Mouse (Mus musculus) midbrain, embryonic 15.5 days (tissue): ENCODE measurements around the gene E4f1. TPM values are rescaled to one million over a fixed set of nuclear protein-coding genes. Genes with fewer than 3 reads are reported as not detected.

Source experiments
- ATAC-seq: fragments of 200-750 bp; cut with Nextera tagmentation; replicated peaks from 2 replicates; pipeline ENCODE4 v1.8.0; 2017; ENCODE audit warnings: moderate TSS enrichment
- H3K27ac ChIP-seq: fragments of 300-500 bp; sonication (generic); 2 replicates; pipeline ENCODE4 v1.5.1; 2015; ENCODE audit warnings: mild to moderate bottlenecking, inconsistent platforms
- H3K27me3 ChIP-seq: fragments of 300-500 bp; sonication (generic); replicated peaks from 2 replicates; pipeline ENCODE4 v1.6.1; 2015; ENCODE audit warnings: inconsistent platforms
- H3K36me3 ChIP-seq: fragments of 300-500 bp; sonication (generic); replicated peaks from 2 replicates; pipeline ENCODE4 v1.6.1; 2015; ENCODE audit warnings: inconsistent platforms
- H3K4me1 ChIP-seq: fragments of 300-500 bp; sonication (generic); 2 replicates; pipeline ENCODE4 v1.6.1; 2015; ENCODE audit warnings: inconsistent platforms
- H3K4me2 ChIP-seq: fragments of 300-500 bp; sonication (generic); 2 replicates; pipeline ENCODE4 v1.6.1; 2015; ENCODE audit warnings: inconsistent platforms, mild to moderate bottlenecking, moderate library complexity
- H3K4me3 ChIP-seq: fragments of 300-500 bp; sonication (generic); 2 replicates; pipeline ENCODE4 v1.5.1; 2015; ENCODE audit warnings: mild to moderate bottlenecking, inconsistent platforms
- H3K9ac ChIP-seq: fragments of 300-500 bp; sonication (generic); 2 replicates; pipeline ENCODE4 v1.6.1; 2015; ENCODE audit warnings: mild to moderate bottlenecking, inconsistent platforms
- H3K9me3 ChIP-seq: fragments of 300-500 bp; sonication (generic); 2 replicates; pipeline ENCODE4 v1.6.1; 2016; ENCODE audit warnings: inconsistent platforms
- WGBS: fragments of 180-500 bp; shearing (Covaris S2); methylation state at CpG from one replicate; pipeline ENCODE4 v1.1.7; 2015; ENCODE audit warnings: mixed read lengths; 5-methylcytosine and 5-hydroxymethylcytosine counted together
- polyA plus RNA-seq: library from polyadenylated mRNA; unstranded; fragments of >200 nt; fragmentation: Nextera tagmentation; extraction: Ambion mirVana; gene quantifications from 2 replicates; pipeline ENCODE4 v1.2.1, GENCODE M21; 2015

The E4f1 gene
- polyA plus RNA-seq, 1 experiment from 2014 or later, result 55.6 TPM

- Histone ChIP-seq H3K4me2 (no peak overlapping the region), H3K4me1 (peaks cover 17% of the 10 kb centered on the region), H3K9me3 (no peaks in the 10 kb centered on the region), H3K4me3 (no peak overlapping the region), H3K9ac (no peak overlapping the region), H3K36me3 (peaks cover 40% of the 10 kb centered on the region), H3K27me3 (no peaks in the 10 kb centered on the region), H3K27ac (no peak overlapping the region)
- ATAC-seq, result peak; percentile 38
- WGBS, result 47% methylated on average over 2 of the region's 2 CpGs
Measured at GRCm38 (mm10) chr17:24494627-24495335, 24.7 kb upstream of the E4f1 start.

GRCm38 (mm10) chr17:24490399-24490798 lies 20.3 kb upstream of the E4f1 start:
- H3K27ac ChIP-seq, result peak overlapping the region; percentile 98
- H3K4me3 ChIP-seq, result peak overlapping the region; percentile 98; the same call in 1 of the 2 replicates
- 0 out of 2 replicates have a peak overlapping the region, but pooled peaks have one; percentile 97 for H3K9ac ChIP-seq
- peaks cover 36% of the 10 kb centered on the region for H3K4me1 ChIP-seq
- H3K4me2 ChIP-seq, result peak overlapping the region; percentile 91
- 61% methylated on average over 4 of the region's 4 CpGs for WGBS
- H3K36me3 ChIP-seq, result no peaks in the 10 kb centered on the region
- no peaks in the 10 kb centered on the region for H3K27me3 ChIP-seq
- no peak for ATAC-seq
- no peaks in the 10 kb centered on the region for H3K9me3 ChIP-seq

DNA sequence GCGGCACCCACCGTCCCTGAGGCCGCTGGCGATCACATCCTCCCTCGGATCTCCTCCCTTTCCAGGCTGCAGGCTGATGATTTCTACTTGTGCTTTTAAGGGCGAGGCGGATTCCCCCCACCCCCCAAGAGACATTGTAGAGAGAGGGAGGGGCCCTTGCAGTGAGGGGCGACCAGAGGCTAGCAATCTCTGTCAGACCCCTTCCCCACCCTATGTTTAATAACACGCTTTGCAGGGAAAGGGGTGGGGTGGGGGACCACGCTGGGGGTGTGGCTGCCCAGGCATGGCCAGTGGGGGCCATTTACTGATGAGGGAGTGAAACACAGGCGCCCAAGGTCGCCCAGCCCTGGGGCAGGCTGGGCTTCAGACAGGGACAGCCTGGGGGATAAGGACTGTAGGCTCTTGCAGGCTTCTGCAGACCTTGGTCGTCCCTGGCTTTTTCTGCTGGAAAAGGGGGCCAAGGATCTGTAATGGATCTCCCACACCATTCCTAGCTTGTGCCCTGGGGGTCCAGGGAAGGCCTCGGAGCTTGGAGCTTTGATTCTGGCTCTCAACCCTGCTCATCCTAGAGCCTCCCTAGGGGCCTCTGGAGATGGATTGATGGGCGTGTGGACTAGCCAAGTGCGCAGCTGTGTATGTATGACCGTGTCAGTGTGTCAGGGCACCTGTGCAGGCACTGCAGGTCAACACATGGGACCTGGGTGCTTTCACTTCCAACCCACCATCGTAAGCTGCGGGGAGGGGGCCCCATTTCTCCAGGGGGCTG lies 19.3 kb upstream of the E4f1 start:
- no peaks in the 10 kb centered on the region for H3K36me3 ChIP-seq

DNA sequence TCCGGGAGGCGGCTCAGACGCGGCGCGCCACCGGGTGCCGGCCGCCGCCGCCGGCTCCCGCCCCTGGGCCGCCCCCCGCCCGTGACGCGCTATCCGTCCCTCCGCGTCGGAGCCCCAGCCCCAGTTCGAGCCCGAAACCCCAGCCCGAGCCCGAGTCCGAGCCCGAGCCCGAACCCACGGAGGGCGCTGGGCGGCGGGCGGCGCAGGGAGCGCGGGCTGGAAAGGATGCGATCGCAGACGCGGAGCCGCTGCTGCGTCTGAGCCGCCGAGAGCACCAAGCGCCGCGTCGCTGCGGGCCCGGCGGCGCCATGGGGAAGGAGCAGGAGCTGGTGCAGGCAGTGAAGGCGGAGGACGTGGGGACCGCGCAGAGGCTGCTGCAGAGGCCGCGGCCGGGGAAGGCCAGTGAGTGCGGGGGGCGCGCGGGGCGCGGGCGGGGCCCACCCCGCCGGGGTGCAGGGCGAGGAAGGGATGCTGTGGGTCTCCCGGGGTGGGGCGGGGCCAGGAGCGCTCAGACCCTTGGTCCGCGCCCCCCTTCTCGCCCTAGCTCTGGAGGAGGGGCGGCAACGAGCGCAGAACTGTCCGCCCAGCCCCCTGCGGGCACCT lies 18.6 kb upstream of the E4f1 start:
- Histone ChIP-seq H3K9me3 (no peaks in the 10 kb centered on the region), H3K36me3 (no peaks in the 10 kb centered on the region), H3K9ac (peak overlapping the region; percentile 97), H3K27ac (peak overlapping the region; percentile 98), H3K4me2 (peak overlapping the region; percentile 91), H3K4me1 (peaks cover 38% of the 10 kb centered on the region), H3K27me3 (no peaks in the 10 kb centered on the region), H3K4me3 (peak overlapping the region; percentile 98)
- ATAC-seq, result peak; percentile 74
- WGBS, result 1% methylated on average over 59 of the region's 81 CpGs

More for the DNA sequence above, 19.3 kb upstream of the E4f1 start:
- H3K9ac ChIP-seq, result peak overlapping the region; percentile 97
- peak overlapping the region; percentile 91 for H3K4me2 ChIP-seq
- 14% methylated on average over 19 of the region's 19 CpGs for WGBS
- H3K9me3 ChIP-seq, result no peaks in the 10 kb centered on the region
- ATAC-seq, result peak; percentile 43
- peak overlapping the region; percentile 98 for H3K4me3 ChIP-seq
- no peaks in the 10 kb centered on the region for H3K27me3 ChIP-seq
- peaks cover 38% of the 10 kb centered on the region for H3K4me1 ChIP-seq
- peak overlapping the region; percentile 98 for H3K27ac ChIP-seq

DNA sequence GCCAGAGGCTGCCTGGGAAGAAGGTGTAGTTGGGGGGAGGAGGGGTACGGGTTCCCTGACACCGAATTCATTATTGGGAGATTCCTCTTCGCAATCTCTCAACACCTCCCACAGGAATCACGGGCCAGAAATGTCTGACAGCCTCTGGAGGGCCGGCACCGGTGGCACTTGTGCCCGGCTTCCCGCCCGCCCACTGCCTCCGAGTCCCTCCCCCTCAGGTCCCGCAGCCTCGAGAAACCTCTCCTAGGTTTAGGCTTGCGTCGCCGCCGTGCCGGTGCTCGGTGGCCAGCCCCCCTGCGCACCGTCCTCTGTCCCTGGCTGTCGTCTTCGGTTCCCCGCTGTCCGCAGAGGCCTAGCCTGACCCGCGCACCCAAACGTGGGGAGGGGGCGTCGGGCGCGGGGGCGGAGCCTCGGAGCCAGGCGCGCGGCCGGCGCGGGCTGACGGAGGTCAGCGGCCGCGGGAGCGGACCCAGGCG lies 18.1 kb upstream of the E4f1 start, which contains the start of gene Caskin1:
Gene Caskin1, plus strand, starts transcription at position 416 of the 476 bp plus-strand sequence.
- Histone ChIP-seq H3K9me3 (no peaks in the 10 kb centered on the region), H3K27me3 (no peaks in the 10 kb centered on the region), H3K4me3 (peak within 1 kb of the TSS; percentile 98), H3K9ac (peak within 1 kb of the TSS; percentile 97), H3K4me1 (peaks cover 38% of the 10 kb centered on the region), H3K36me3 (no peaks in the 10 kb centered on the region), H3K4me2 (peak within 1 kb of the TSS; percentile 91), H3K27ac (peak within 1 kb of the TSS; percentile 98)
- ATAC-seq, result peak; percentile 64
- under 1% methylated on average over 41 of the region's 45 CpGs for WGBS

DNA sequence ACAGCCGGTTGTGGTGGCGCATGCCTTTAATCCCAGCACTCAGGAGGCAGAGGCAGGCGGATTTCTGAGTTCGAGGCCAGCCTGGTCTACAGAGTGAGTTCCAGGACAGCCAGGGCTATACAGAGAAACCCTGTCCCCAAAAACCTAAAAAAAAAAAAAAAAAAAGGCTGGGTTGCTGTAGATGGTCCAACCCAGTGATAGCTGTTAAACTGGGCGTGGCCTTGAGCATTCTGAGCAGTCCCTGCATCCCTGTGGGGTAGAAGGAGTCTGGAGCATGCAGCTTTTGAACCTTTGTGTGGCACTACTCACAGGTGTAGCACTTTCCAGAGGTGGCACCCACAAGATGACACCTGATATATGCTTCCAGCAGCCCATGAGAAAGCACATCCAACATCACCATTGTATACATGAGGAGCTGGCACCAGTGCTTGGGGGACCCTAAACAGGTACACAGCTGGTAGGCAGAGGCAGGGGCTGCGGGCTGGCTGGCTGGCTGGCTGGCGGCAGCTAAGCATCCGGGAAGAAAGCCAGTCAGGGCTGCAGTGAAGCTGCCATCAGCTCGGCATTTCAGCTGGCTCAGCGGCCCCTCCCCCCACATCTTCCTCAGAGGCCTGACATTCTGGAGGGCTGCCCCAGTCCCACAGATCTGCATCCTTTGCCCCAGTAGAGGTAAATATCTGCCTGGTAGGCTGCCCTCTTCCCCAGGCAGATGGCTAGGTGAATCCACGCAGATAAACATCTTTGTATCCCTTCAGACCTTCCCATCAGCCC lies 15.2 kb upstream of the E4f1 start:
- Histone ChIP-seq H3K9ac (no peak overlapping the region; the same call in 1 of the 2 replicates), H3K27ac (peak overlapping the region; percentile 26; the same call in 1 of the 2 replicates), H3K27me3 (no peaks in the 10 kb centered on the region), H3K4me2 (no peak overlapping the region), H3K4me3 (no peak overlapping the region), H3K4me1 (peaks cover 30% of the 10 kb centered on the region), H3K36me3 (no peaks in the 10 kb centered on the region), H3K9me3 (no peaks in the 10 kb centered on the region)
- ATAC-seq, result no peak
- WGBS, result 45% methylated on average over 11 of the region's 11 CpGs

GRCm38 (mm10) chr17:24483495-24483894 lies 13.4 kb upstream of the E4f1 start:
- no peak overlapping the region for H3K9ac ChIP-seq
- no peak for ATAC-seq
- 71% methylated on average over 3 of the region's 3 CpGs for WGBS

GRCm38 (mm10) chr17:24481027-24481815 lies 11.1 kb upstream of the E4f1 start:
- Histone ChIP-seq H3K27ac (no peak overlapping the region), H3K4me1 (peaks cover 26% of the 10 kb centered on the region), H3K27me3 (no peaks in the 10 kb centered on the region), H3K9ac (no peak overlapping the region), H3K4me3 (no peak overlapping the region), H3K36me3 (peaks cover 6% of the 10 kb centered on the region; the same call in 1 of the 2 replicates), H3K4me2 (no peak overlapping the region), H3K9me3 (no peaks in the 10 kb centered on the region)
- ATAC-seq, result no peak
- WGBS, result 95% methylated on average over 20 of the region's 20 CpGs

More at GRCm38 (mm10) chr17:24483495-24483894, 13.4 kb upstream of the E4f1 start:
- Histone ChIP-seq H3K9me3 (no peaks in the 10 kb centered on the region), H3K27me3 (no peaks in the 10 kb centered on the region), H3K4me3 (no peak overlapping the region), H3K4me2 (no peak overlapping the region), H3K27ac (no peak overlapping the region), H3K36me3 (no peaks in the 10 kb centered on the region), H3K4me1 (peaks cover 25% of the 10 kb centered on the region)

DNA sequence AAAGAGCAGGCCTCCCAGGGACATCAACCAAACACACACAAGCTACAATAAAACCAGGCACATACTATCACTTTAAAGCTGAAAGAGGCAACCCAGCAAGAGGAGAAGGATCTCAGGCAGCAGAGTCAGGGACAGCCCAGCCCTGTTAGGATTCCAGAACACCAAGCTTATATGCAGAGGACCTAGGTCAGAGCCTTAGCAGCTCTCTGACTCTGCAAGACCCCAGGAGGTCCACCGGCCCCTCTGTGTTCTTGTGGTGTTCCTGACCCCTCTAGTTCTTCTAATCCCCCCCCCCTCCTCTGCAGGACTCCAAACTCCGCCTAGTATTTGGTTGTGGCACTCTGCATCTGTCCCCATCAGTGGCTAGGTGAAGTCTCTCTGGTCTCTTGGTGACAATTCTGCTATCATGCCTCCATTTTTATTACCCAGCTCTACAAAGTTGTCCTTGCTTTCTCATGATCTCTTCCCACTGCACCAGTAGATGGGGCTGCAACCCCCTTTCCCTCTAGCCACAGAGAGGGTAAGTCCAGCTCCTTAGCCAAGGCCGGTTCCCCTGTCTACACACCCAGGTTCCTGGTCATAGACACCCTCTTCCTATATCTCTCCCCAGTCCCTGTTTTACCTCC lies 10.2 kb upstream of the E4f1 start:
- 41% methylated on average over 3 of the region's 3 CpGs for WGBS
- Histone ChIP-seq H3K9ac (no peak overlapping the region), H3K27me3 (no peaks in the 10 kb centered on the region), H3K9me3 (no peaks in the 10 kb centered on the region), H3K27ac (no peak overlapping the region), H3K4me1 (peaks cover 23% of the 10 kb centered on the region), H3K4me3 (no peak overlapping the region), H3K36me3 (peaks cover 15% of the 10 kb centered on the region), H3K4me2 (no peak overlapping the region)
- no peak for ATAC-seq

DNA sequence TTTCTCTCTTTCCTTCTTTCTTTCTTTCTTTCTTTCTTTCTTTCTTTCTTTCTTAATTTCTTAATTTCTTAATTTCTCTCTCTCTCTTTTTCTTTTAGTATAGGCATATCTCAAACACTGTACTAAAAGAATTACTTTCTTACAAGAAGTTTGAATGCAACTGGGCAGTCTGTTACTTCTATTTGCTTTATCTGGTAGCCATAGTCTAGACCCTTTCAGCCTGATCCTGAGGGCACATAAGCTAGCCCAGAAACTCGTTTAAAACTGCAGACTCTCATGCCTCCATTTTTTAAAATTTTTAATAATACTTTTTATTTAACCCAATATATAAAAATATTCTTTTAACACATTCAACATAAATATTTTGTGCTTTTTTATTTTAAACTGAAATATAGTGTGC lies 9.3 kb upstream of the E4f1 start:
- peaks cover 16% of the 10 kb centered on the region for H3K36me3 ChIP-seq
- peak overlapping the region; percentile 54 for H3K4me2 ChIP-seq
- no peak overlapping the region for H3K9ac ChIP-seq
- H3K4me1 ChIP-seq, result peaks cover 21% of the 10 kb centered on the region
- no peak for ATAC-seq
- H3K27ac ChIP-seq, result peak overlapping the region; percentile 95; the same call in 1 of the 2 replicates
- peak overlapping the region; percentile 61 for H3K4me3 ChIP-seq
- H3K9me3 ChIP-seq, result no peaks in the 10 kb centered on the region
- WGBS, result 26% methylated on average over 1 of the region's 1 CpGs
- H3K27me3 ChIP-seq, result no peaks in the 10 kb centered on the region
